Mouse (Mus musculus) ES-Bruce4 (cell line): ENCODE measurements at regions not wholly inside any gene's neighbourhood (a gene's known extent, or its start where the extent isn't known, plus 50 kb on each side); places are given as distances from the start of the nearest gene placed in this dataset.

ENCODE experiments used
- CTCF ChIP-seq: IDR thresholded peaks from one replicate; pipeline ENCODE4 v1.8.1; 2011; ENCODE audit warnings: low read depth, low read length
- POLR2A ChIP-seq: IDR thresholded peaks from one replicate; pipeline ENCODE4 v1.8.1; 2011; ENCODE audit warnings: low read length; ENCODE audit not compliant: insufficient read depth

GRCm38 (mm10) chr13:38819526-38819925 lies 141.1 kb downstream of the Slc35b3 start:
- TF ChIP-seq CTCF (no peak), POLR2A (no peak)
